Mouse (Mus musculus): Measurements from ENCODE around the gene Dctn5. TPM values are rescaled to one million over a fixed set of nuclear protein-coding genes. Genes with fewer than 3 reads are reported as not detected.

The Dctn5 gene
- total RNA-seq, 2 experiments from 2014 or later = 31.4 to 61.6 TPM

GRCm38 (mm10) chr7:122158915-122159902 is 26.4 kb downstream of the Dctn5 start, which contains the start of gene Plk1:
Gene Plk1, plus strand, starts transcription at chr7:122159439.
- peak; percentile 87 for ATAC-seq (replicated peaks; ENCODE audit: low FRiP score, poor library complexity, severe bottlenecking)

GRCm38 (mm10) chr7:122160037-122160436 is 27.2 kb downstream of the Dctn5 start:
- no peak for ATAC-seq (replicated peaks; ENCODE audit: low FRiP score, poor library complexity, severe bottlenecking)

DNA sequence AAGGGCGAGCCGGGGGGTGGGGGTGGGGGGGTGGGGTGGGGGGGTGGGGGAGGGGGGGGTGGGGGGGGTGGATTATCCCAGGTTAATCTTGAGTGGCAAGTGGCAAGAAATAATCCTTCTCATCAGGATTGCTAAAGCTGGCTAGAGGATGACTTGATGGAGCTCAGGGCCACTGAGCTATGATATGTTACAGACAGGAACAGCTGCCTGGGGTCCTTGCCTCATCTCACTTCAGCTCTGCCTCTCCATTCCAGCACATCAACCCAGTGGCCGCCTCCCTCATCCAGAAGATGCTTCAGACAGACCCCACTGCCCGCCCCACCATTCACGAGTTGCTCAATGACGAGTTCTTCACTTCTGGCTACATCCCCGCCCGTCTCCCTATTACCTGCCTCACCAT is 30.9 kb downstream of the Dctn5 start:
- ATAC-seq (replicated peaks; ENCODE audit: low FRiP score, poor library complexity, severe bottlenecking) = no peak

GRCm38 (mm10) chr7:122167203-122167602 is 34.4 kb downstream of the Dctn5 start:
- ATAC-seq (replicated peaks; ENCODE audit: low FRiP score, poor library complexity, severe bottlenecking) = no peak

- no peak for ATAC-seq (replicated peaks; ENCODE audit: low FRiP score, poor library complexity, severe bottlenecking)
These were observed 37.9 kb downstream of the Dctn5 start for GRCm38 (mm10) chr7:122170705-122171104.

DNA sequence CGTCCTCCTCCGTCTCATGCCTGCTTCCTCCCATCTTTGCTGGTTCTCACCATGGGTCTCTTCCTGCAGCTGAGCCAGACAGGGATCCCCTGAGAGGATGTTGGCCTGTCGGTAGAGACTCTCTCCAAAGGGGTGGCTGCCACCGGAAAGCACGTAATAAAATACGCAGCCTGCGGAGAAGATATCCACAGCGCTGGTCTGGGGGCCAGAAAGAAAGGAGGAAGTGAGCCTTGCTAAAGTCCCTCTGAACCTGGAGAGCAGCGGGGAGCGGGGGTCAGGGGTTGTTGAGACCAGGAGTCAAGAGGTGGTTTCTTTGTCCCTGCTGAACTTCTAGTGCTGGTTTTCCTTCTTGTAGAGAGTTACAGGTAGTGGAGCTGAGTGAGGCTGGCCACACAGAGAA is 38.8 kb downstream of the Dctn5 start:
- no peak for ATAC-seq (replicated peaks; ENCODE audit: low FRiP score, poor library complexity, severe bottlenecking)

GRCm38 (mm10) chr7:122180720-122181119 is 47.9 kb downstream of the Dctn5 start:
- ATAC-seq (replicated peaks; ENCODE audit: low FRiP score, poor library complexity, severe bottlenecking) = no peak

GRCm38 (mm10) chr7:122184569-122184968 is 51.7 kb downstream of the Dctn5 start:
- ATAC-seq (replicated peaks; ENCODE audit: low FRiP score, poor library complexity, severe bottlenecking) = no peak

GRCm38 (mm10) chr7:122186043-122186442 is 53.2 kb downstream of the Dctn5 start, which contains the start of gene Ern2:
Gene Ern2, minus strand, starts transcription at chr7:122186207.
- no peak for ATAC-seq (replicated peaks; ENCODE audit: low FRiP score, poor library complexity, severe bottlenecking)

DNA sequence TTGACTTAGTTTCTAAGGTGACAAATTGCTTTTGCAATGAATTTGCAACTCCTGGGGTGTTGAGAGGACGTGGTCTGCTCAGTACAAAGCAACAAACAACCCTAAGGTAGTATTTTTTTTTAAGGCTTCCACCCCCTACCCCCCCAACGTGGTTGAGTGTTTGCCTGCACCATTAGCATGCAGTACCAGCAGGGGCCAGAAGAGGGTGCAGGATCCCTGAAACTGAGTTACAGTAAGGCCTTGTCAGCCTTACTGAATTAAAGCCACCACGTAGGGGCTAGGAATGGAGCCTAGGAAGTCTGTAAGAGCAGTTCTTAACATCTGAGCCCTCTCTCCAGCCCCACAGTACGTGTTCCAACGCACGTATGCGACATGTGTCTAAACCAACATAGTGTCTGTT is 56.6 kb downstream of the Dctn5 start:
- ATAC-seq (replicated peaks; ENCODE audit: low FRiP score, poor library complexity, severe bottlenecking) = peak; percentile 76

DNA sequence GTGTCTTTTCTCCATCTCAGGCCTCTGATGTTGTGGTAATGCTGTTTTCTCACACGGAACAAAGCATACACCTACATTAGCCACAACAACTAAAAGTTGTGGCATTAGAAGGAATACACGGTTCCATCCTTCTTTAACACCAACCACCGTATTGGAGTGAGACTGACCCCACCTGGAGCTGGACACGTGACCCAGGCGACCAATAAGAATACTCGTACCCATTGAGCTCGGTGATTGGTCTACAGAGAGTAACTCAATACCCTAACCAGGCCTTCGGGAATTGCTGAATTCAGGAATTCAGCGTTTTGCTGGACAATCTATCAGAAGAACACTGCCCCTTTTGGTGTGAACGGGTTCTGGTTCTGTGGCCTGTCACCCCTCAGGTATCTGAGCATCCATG is 58.3 kb downstream of the Dctn5 start:
- no peak for ATAC-seq (replicated peaks; ENCODE audit: low FRiP score, poor library complexity, severe bottlenecking)

DNA sequence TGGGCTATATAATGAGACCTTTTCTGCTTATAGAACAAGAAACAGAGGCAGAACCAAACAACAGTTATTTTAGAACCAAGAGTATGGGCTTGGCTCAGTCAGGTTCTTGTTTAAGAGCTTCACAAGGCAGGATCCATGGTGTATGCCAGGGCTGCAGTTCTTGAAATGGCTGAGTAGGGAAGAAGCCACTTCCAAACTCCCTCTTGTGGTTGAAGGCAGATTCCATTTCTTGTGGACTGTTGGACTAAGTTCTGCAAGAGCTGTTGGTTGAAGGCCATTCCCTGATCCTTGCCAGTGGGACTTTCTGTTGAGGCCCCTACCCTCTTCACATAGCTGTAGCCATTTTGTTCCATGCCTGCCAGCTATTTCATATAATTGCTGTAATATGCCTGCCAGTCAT is 61.1 kb downstream of the Dctn5 start:
- ATAC-seq (replicated peaks; ENCODE audit: low FRiP score, poor library complexity, severe bottlenecking) = no peak

DNA sequence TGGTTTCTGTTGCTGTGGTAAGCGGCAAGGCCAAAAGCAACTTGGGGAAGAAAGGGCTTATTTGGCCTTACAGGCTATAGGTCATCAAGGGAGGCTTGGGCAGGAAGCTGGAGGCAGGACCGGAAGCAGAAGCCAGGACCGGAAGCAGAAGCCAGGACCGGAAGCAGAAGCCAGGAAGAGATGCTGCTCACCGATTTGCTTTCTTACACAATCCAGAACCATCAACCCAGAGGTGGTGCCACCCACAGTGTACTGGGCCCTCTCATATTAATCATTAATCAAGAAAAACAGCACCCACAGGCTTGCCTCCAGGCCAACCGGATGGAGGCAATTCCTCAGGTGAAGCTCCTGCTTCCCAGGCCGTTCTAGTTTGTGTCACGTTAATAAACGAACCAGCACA is 63.9 kb downstream of the Dctn5 start:
- ATAC-seq (replicated peaks; ENCODE audit: low FRiP score, poor library complexity, severe bottlenecking) = no peak

- peak; percentile 66; the same call in 1 of the 2 replicates for ATAC-seq (replicated peaks; ENCODE audit: low FRiP score, poor library complexity, severe bottlenecking)
These were observed 64.5 kb downstream of the Dctn5 start for GRCm38 (mm10) chr7:122197306-122197705.

Other genes with a start within 250 kb of the Dctn5 start
- 4.2 and 6.1 TPM in 2 replicates for gene Cog7, start 151.3 kb upstream of the Dctn5 start, total RNA-seq (2015; ENCODE audit: low replicate concordance)
- gene Cog7, start 151.3 kb upstream of the Dctn5 start, total RNA-seq (2017; ENCODE audit: low replicate concordance) = 1.7 and 4.4 TPM in 2 replicates
- 6.3 and 7.6 TPM in 2 replicates for gene Gga2, start 111.8 kb upstream of the Dctn5 start, total RNA-seq (2015; ENCODE audit: low replicate concordance)
- gene Gga2, start 111.8 kb upstream of the Dctn5 start, total RNA-seq (2017; ENCODE audit: low replicate concordance) = 4.9 and 7.2 TPM in 2 replicates
- 11.2 and 13.0 TPM in 2 replicates for gene Ubfd1, start 65.9 kb upstream of the Dctn5 start, total RNA-seq (2015; ENCODE audit: low replicate concordance)
- gene Ubfd1, start 65.9 kb upstream of the Dctn5 start, total RNA-seq (2017; ENCODE audit: low replicate concordance) = 1.7 and 10.4 TPM in 2 replicates
- gene Ears2, start 65.8 kb upstream of the Dctn5 start, total RNA-seq (2015; ENCODE audit: low replicate concordance) = 0.72 TPM in 1 of 2 replicates, not detected in the other
- gene Ears2, start 65.8 kb upstream of the Dctn5 start, total RNA-seq (2017; ENCODE audit: low replicate concordance) = 0.15 and 0.90 TPM in 2 replicates
- 88.7 and 168 TPM in 2 replicates for gene Ndufab1, start 31.2 kb upstream of the Dctn5 start, total RNA-seq (2015; ENCODE audit: low replicate concordance)
- 19.6 and 45.8 TPM in 2 replicates for gene Ndufab1, start 31.2 kb upstream of the Dctn5 start, total RNA-seq (2017; ENCODE audit: low replicate concordance)
- 15.1 and 27.0 TPM in 2 replicates for gene Palb2, start 56 bp upstream of the Dctn5 start, total RNA-seq (2015; ENCODE audit: low replicate concordance)
- 28.4 and 30.3 TPM in 2 replicates for gene Palb2, start 56 bp upstream of the Dctn5 start, total RNA-seq (2017; ENCODE audit: low replicate concordance)
- 128 and 147 TPM in 2 replicates for gene Plk1, start 26.4 kb downstream of the Dctn5 start, total RNA-seq (2015; ENCODE audit: low replicate concordance)
- gene Plk1, start 26.4 kb downstream of the Dctn5 start, total RNA-seq (2017; ENCODE audit: low replicate concordance) = 146 and 147 TPM in 2 replicates
- not detected in 2 replicates for gene Ern2, start 53.2 kb downstream of the Dctn5 start, total RNA-seq (2015; ENCODE audit: low replicate concordance)
- gene Ern2, start 53.2 kb downstream of the Dctn5 start, total RNA-seq (2017; ENCODE audit: low replicate concordance) = not detected in 2 replicates
- 1.7 and 4.3 TPM in 2 replicates for gene Chp2, start 86.5 kb downstream of the Dctn5 start, total RNA-seq (2015; ENCODE audit: low replicate concordance)
- 6.7 and 7.8 TPM in 2 replicates for gene Chp2, start 86.5 kb downstream of the Dctn5 start, total RNA-seq (2017; ENCODE audit: low replicate concordance)
- gene Prkcb, start 155.7 kb downstream of the Dctn5 start, total RNA-seq (2015; ENCODE audit: low replicate concordance) = 26.8 and 44.7 TPM in 2 replicates
- gene Prkcb, start 155.7 kb downstream of the Dctn5 start, total RNA-seq (2017; ENCODE audit: low replicate concordance) = 17.5 and 23.0 TPM in 2 replicates